Mouse (Mus musculus) brain, embryonic 18.5 days (tissue): ENCODE results near the gene Ftl1.
"Not testable (repeated sequence)": the region's sequence is repeated elsewhere in the genome, so short reads cannot be mapped to it uniquely, and the experiment has no call there.

ENCODE experiments used
- DNase-seq: peaks from one replicate; pipeline ENCODE4 v3.0.0-alpha.2; 2012; ENCODE audit warnings: low read depth, low spot score

The Ftl1 gene

GRCm38 (mm10) chr7:45476453-45476852 is 16.8 kb upstream of the Ftl1 start:
- DNase-seq: no peak

GRCm38 (mm10) chr7:45475291-45475969 is 15.7 kb upstream of the Ftl1 start:
- DNase-seq: no peak

- no peak for DNase-seq
These were observed 11.2 kb upstream of the Ftl1 start for GRCm38 (mm10) chr7:45470869-45471268.

GRCm38 (mm10) chr7:45467090-45467670 is 7.5 kb upstream of the Ftl1 start:
- DNase-seq: no peak

GRCm38 (mm10) chr7:45466283-45467089 is 6.8 kb upstream of the Ftl1 start, which contains the start of gene Bax:
Gene Bax, minus strand, starts transcription at chr7:45466898.
- peak; percentile 91 for DNase-seq

- DNase-seq: no peak
These were observed 5.9 kb upstream of the Ftl1 start for GRCm38 (mm10) chr7:45465549-45465948.

GRCm38 (mm10) chr7:45465112-45465511 is 5.4 kb upstream of the Ftl1 start:
- no peak for DNase-seq

DNA sequence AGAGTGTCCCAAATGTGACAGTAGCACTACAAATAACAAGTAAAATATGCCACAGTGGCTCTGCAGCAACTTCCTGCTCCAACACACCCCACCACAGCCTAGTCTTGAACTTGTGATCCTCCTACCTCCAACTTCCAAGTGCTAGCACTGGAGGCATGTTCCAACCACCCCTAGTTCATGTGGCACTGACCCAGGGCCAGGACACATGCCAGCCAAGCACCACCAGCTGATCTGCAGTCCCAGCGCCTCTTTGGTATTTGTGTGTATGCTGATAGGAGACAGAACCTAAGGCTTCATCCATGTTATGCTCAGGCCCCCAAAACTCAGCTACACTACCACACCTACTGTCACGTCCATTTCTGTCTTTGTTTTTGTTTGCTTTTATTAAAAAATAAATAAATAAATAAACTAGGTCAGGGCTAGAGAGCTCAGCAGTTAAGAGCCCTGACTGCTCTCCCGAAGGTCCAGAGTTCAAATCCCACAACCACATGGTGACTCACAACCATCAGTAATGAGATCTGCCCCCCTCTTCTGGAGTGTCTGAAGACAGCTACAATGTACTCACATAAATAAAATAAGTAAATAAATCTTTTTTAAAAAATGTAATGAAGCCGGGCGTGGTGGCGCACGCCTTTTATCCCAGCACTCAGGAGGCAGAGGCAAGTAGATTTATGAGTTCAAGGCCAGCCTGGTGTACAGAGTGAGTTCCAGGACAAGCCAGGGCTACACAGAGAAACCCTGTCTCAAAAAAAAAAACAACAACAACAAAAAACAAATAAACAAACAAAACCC is 4.5 kb upstream of the Ftl1 start:
- no peak for DNase-seq

DNA sequence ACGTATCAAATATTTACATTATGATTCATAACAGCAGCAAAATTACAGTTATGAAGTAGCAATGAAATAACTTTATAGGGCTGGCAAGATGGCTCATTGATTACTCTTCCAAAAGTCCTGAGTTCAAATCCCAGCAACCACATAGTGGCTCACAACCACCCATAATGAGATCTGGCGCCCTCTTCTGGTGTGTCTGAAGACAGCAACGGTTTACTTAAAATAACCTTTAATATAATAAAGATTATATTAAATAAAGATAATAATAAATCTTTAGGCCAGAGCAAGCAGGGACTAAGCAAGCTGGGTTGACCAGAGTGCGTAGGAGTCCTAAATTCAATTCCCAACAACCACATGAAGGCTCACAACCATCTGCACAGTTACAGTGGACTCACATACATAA is 3.2 kb upstream of the Ftl1 start:
- not testable (repeated sequence) for DNase-seq

DNA sequence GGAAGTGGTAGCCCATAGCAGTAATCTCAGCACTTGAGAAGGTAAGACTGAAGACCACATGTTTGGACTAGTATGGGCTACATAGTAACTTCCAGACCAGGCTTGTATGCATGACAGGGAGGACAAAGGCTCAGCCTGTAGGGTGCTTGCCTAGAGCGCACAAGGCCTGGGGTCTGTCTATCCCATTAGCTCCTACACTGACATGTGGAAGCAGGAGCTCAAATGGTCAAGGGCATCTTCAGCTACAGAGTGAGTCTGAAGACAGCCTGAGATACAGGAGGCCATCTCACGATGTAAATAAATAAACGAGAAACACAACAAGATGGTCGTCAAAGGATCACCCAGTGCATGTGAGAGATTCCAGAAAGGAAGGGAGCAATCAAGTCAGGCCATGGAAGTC is 2.6 kb upstream of the Ftl1 start:
- DNase-seq: no peak

GRCm38 (mm10) chr7:45461781-45462180 is 2.1 kb upstream of the Ftl1 start:
- DNase-seq: no peak

DNA sequence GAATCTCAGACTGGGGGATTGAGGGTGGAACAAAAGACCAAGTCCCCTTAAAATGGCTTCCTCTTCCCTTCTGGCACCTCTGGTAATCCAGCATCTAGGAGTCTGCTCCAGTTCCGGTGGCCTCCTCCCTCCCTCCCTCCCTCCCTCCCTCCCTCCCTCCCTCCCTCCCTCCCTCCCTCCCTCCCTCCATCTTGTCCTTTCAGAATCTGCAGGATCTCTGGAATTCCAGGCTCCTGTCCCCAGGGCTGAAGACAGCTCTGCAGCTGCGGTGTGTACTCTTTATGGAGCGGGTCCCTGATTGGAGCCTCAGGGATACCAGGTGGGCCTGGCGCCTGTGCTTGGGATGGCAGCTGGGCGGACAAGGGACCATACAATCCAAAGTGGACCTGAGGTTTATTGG is 1.6 kb upstream of the Ftl1 start:
- DNase-seq: no peak

- DNase-seq: no peak
These were observed 1.2 kb upstream of the Ftl1 start for GRCm38 (mm10) chr7:45460860-45461314.

- no peak for DNase-seq
These were observed 693 bp upstream of the Ftl1 start for GRCm38 (mm10) chr7:45460377-45460776.

- peak; percentile 65 for DNase-seq
These were observed 728 bp downstream of the Ftl1 start for GRCm38 (mm10) chr7:45458748-45459563.

GRCm38 (mm10) chr7:45457204-45458060 is 2.3 kb downstream of the Ftl1 start:
- no peak for DNase-seq

GRCm38 (mm10) chr7:45456721-45457203 is 2.9 kb downstream of the Ftl1 start:
- no peak for DNase-seq

- DNase-seq: no peak
These were observed 3.6 kb downstream of the Ftl1 start for GRCm38 (mm10) chr7:45455932-45456696.

GRCm38 (mm10) chr7:45454971-45455370 is 4.7 kb downstream of the Ftl1 start:
- DNase-seq: no peak
